Mouse (Mus musculus): ENCODE results near the gene Etfb.

GRCm38 (mm10) chr7:43451726-43452125 is 7.8 kb downstream of the Etfb start:
- TF ChIP-seq CTCF (IDR thresholded peaks at IDR 0.05; ENCODE audit: insufficient read depth, low read length) = no peak
- TF ChIP-seq POLR2A (IDR thresholded peaks at IDR 0.05; ENCODE audit: borderline replicate concordance, extremely low read depth, low read depth, low read length) = no peak
